Mouse (Mus musculus) adipocyte (in vitro differentiated cells): ENCODE results near the gene Sdhaf3.

Experiments used
- DNase-seq: peaks from one replicate; pipeline ENCODE4 v3.0.0-alpha.2; 2016; ENCODE audit warnings: low spot score

Sdhaf3 gene

GRCm38 (mm10) chr6:7068782-7069181, 113.0 kb downstream of the Sdhaf3 start:
- no peak for DNase-seq

GRCm38 (mm10) chr6:7069463-7069862, 113.7 kb downstream of the Sdhaf3 start:
- no peak for DNase-seq

DNA sequence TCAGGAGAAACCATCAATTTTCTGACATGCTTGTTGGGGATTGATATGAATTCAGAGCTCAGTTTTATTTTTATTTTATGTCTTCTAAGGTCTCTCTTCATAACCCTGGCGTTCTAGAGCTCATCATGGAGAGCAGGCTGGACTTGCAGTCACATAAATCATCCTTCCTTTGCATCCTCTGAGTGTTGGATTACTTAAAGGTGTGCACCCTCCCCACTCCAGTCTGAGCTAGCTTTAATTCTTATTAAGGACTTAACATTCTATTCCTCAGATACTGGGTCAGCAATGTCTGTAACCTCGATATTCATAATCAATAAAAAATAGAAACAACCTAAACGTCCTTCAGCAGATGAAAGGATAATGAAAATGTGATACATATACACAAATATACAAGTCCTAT, 126.2 kb downstream of the Sdhaf3 start:
- DNase-seq, result no peak

GRCm38 (mm10) chr6:7082467-7083259, 126.9 kb downstream of the Sdhaf3 start:
- DNase-seq, result no peak

DNA sequence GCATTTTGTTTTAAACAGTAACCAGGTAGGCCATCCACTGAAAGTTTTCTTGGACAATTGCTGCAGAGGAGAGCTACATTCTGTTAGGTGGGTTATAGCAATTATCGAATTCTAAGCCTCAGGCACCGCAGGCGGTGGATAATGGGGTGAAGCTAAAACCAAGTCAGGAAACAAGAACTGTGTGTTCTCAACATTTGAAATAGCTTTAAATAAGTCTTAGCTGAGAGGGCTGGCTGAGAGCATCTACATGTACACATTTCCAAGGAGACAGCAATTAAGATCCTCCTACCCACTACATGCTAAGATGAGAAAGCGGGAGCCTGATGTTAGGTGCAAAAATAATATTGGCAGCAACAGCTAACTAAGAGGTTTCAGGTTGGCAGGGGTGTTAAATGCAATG, 127.9 kb downstream of the Sdhaf3 start:
- no peak for DNase-seq

DNA sequence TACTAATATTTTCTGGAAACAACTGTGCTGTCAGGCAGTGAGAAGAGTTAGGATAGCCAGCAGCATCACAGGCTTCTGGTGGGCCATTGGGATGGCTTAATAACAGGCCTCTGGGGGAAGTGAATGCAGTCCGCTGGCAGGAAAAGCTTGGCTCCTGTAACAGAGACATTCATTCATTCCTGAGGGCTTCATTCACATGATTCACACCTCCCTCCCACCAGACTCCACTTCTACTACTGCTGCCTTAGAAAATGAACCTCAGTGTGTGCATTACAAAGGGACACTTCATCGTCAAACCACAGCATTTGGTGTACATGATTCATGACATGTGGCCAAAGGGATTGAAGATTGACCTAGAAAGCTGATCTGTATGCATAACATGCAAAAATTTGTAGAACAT, 128.6 kb downstream of the Sdhaf3 start:
- no peak for DNase-seq

- no peak for DNase-seq
Observed at GRCm38 (mm10) chr6:7085506-7085905, 129.7 kb downstream of the Sdhaf3 start.

GRCm38 (mm10) chr6:7092094-7092493, 136.3 kb downstream of the Sdhaf3 start:
- no peak for DNase-seq
